Mouse (Mus musculus): ENCODE results near the gene Nf2. TPM values are rescaled to one million over a fixed set of nuclear protein-coding genes. Genes with fewer than 3 reads are reported as not detected.
"Not testable (repeated sequence)": the region's sequence is repeated elsewhere in the genome, so short reads cannot be mapped to it uniquely, and the experiment has no call there.

Gene Nf2
- polyA plus RNA-seq, 1 experiment from 2014 or later, result 53.0 TPM

DNA sequence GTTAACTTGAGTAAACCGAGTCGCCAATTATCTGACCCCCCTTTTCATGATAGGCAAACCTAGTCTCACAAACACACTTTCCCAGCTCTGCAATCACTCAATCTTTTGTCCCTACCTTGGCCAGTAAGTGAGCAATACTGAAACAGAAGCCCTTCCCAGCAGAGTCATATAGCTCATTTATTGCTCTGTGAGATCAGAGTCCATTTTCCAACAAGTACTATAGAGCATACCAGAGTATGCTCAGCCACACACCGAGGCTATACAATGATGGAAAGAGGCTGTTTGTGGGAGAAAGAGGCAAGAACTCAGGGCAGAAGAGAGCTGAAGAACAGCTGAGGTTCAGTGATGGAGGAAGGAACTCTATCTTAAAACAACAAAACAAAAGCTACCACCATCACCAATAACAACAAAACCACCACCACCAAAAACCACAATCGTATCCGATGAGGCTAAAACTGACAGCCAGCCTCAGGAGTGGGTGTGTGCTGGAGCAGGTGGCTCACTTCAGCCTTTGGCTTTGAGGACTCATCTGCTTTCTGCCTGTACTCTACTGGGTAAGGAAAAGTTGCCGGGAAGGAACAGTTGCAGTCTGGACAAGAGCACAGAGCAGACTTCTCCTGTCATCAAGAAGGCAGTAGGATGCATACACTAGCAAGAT is 25.6 kb downstream of the Nf2 start:
- WGBS, result 76% methylated on average over 6 of the region's 6 CpGs
- no peak for ATAC-seq (ENCODE audit: low FRiP score, low TSS enrichment)
- no peak overlapping the region for H3K27ac ChIP-seq (ENCODE audit: low read length)

DNA sequence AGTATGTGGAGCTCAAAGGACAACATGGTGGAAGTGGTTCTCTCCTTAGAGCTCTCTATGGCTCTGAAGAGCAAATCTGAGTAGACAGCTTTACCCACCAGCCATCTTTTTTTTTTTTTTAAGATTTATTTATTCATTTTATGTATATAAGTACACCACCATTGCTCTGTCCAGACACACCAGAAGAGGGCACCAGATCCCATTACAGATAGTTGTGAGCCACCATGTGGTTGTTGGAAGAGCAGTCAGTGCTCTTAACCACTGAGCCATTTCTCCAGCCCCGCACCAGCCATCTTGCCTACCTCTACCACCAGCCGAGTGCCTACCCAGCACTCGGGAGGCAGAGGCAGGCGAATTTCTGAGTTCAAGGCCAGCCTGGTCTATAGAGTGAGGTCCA is 26.9 kb downstream of the Nf2 start:
- not testable (repeated sequence) for H3K4me1 ChIP-seq (ENCODE audit: insufficient read depth, low read length); H3K4me2 ChIP-seq (replicated peaks; ENCODE audit: low read depth, low read length); ATAC-seq (ENCODE audit: low FRiP score, low TSS enrichment); H3K27ac ChIP-seq (ENCODE audit: low read length); H3K27me3 ChIP-seq (ENCODE audit: insufficient read depth, low read length); H3K4me3 ChIP-seq (ENCODE audit: low read length); H3K9me3 ChIP-seq (ENCODE audit: low read length); H3K9ac ChIP-seq (replicated peaks; ENCODE audit: low read length); H3K36me3 ChIP-seq (ENCODE audit: insufficient read depth, low read length)
- 98% methylated on average over 4 of the region's 4 CpGs for WGBS

More for the DNA sequence above, 25.6 kb downstream of the Nf2 start:
- Histone ChIP-seq H3K27me3 (ENCODE audit: insufficient read depth, low read length) (no peaks in the 10 kb centered on the region), H3K9me3 (ENCODE audit: low read length) (no peaks in the 10 kb centered on the region), H3K9ac (replicated peaks; ENCODE audit: low read length) (no peak overlapping the region), H3K4me2 (replicated peaks; ENCODE audit: low read depth, low read length) (no peak overlapping the region), H3K4me1 (ENCODE audit: insufficient read depth, low read length) (no peaks in the 10 kb centered on the region), H3K4me3 (ENCODE audit: low read length) (no peak overlapping the region), H3K36me3 (ENCODE audit: insufficient read depth, low read length) (peaks cover 3% of the 10 kb centered on the region; the same call in 1 of the 2 replicates)

DNA sequence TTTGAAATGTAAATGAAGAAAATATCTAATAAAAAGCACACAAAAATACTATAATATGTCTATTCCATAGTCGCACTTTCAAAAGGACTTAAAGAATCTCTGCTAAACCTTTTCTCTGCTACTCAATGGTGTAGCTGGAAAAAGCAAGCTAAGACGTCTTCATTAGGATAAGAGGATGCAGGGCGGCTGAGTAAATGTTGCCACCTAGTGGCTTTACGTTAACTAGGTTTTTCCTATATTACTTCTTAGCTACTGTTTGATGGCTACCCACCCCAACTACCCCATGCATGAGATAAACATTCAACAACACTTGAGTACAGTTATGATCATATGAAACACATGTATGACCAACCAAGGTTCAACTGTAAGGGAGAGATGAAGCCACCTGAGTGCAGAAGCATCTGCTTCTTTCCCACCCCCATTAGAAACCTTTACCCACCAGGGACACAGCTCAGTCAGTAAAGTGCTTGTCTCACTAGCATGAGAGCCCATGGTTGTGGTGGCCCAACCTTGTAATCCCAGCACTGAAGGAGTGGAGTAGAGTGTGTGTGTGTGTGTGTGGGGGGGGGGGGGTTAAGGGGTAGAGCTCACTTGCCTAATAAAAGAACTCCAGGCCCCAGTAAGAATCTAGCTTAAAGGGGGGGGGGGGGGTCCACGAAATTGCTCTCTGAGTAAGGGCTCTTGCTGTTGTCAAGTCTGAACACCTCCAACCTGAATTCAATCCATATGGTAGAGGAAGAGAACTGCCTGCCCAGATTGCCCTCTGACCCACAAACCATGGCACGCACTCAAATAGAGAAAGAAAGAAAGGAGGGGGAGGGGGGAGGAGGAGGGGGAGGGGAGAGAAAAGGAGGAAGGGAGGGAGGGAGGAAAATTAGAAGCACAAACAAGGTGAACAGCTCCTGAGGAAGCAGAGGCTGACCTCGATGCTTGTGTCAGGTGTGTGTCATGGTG is 27.6 kb downstream of the Nf2 start:
- no peak for ATAC-seq (ENCODE audit: low FRiP score, low TSS enrichment)
- H3K36me3 ChIP-seq (ENCODE audit: insufficient read depth, low read length), result peaks cover 7% of the 10 kb centered on the region; the same call in 1 of the 2 replicates
- H3K27ac ChIP-seq (ENCODE audit: low read length), result no peak overlapping the region
- H3K4me3 ChIP-seq (ENCODE audit: low read length), result no peak overlapping the region
- H3K4me2 ChIP-seq (replicated peaks; ENCODE audit: low read depth, low read length), result no peak overlapping the region
- WGBS, result 48% methylated on average over 6 of the region's 7 CpGs
- H3K9me3 ChIP-seq (ENCODE audit: low read length), result no peaks in the 10 kb centered on the region
- H3K4me1 ChIP-seq (ENCODE audit: insufficient read depth, low read length), result no peaks in the 10 kb centered on the region
- no peaks in the 10 kb centered on the region for H3K27me3 ChIP-seq (ENCODE audit: insufficient read depth, low read length)
- H3K9ac ChIP-seq (replicated peaks; ENCODE audit: low read length), result no peak overlapping the region

DNA sequence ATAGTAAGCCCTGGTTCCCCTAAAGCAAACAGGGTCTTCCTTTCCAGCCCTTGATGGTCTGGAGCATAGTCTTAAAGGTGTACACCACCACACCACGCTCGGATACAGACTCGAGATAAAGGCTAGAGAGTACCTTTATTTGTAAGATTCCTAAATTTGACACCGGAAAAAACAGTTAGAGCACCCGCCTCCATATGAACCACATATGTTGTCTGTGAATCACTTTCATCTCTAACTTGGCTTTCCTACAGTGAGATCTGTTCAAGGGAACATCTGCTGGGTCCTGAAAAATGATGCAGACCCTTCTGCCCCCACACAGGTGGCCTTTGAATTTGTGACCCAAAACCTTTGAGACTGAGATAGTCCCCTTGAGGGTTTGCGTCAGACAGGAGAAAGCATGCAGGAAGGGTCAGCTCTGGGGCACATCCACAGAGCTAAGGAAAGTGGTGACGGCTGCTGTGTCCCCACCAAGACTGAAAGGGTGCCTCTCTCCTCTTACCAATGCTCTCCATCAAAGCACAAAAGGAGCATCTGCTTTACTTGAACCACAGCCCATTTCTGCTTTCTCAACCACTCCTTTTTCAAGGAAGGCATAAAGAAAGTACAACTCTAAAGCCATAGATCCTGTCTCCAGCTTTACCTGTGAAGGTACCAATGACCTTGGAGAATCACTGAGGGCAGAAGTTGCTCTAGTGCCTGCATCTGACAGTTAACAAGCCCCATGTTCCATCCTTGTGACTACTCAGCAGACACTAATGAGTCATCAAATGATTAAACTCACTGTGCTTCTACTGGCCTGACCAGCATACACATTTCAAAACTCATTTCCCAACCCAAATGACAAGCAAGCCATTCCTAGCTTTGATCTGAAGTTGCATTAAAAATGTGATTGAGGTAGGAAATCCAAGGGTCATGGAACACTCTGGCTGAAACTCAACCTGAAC is 34.6 kb downstream of the Nf2 start:
- Histone ChIP-seq H3K4me1 (ENCODE audit: insufficient read depth, low read length) (no peaks in the 10 kb centered on the region), H3K4me3 (ENCODE audit: low read length) (no peak overlapping the region), H3K27ac (ENCODE audit: low read length) (no peak overlapping the region), H3K4me2 (replicated peaks; ENCODE audit: low read depth, low read length) (no peak overlapping the region), H3K9me3 (ENCODE audit: low read length) (no peaks in the 10 kb centered on the region), H3K36me3 (ENCODE audit: insufficient read depth, low read length) (peaks cover 11% of the 10 kb centered on the region; the same call in 1 of the 2 replicates), H3K9ac (replicated peaks; ENCODE audit: low read length) (no peak overlapping the region), H3K27me3 (ENCODE audit: insufficient read depth, low read length) (no peaks in the 10 kb centered on the region)
- 83% methylated on average over 7 of the region's 7 CpGs for WGBS
- no peak for ATAC-seq (ENCODE audit: low FRiP score, low TSS enrichment)

DNA sequence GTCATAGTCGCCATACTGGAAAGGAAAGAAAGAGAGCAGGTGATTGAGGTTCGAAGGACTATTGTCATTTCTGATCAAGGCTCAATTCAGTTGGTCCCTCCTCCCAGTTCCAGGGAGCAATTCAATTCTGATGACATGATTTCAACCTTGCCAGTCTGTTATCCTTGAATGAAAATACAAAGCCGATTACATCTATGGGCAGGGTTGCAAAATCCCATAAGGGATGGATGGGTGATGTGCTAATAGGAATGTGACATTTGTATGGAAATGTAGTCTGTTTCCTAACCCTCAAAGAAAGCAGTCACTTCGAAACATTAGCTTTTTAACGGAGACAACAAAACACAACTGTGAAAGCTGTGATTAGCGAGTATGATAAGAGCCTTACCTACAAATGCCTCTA is 41.0 kb downstream of the Nf2 start:
- Histone ChIP-seq H3K9ac (replicated peaks; ENCODE audit: low read length) (no peak overlapping the region), H3K4me1 (ENCODE audit: insufficient read depth, low read length) (no peaks in the 10 kb centered on the region), H3K36me3 (ENCODE audit: insufficient read depth, low read length) (no peaks in the 10 kb centered on the region), H3K27me3 (ENCODE audit: insufficient read depth, low read length) (no peaks in the 10 kb centered on the region), H3K4me3 (ENCODE audit: low read length) (no peak overlapping the region), H3K4me2 (replicated peaks; ENCODE audit: low read depth, low read length) (no peak overlapping the region), H3K9me3 (ENCODE audit: low read length) (no peaks in the 10 kb centered on the region), H3K27ac (ENCODE audit: low read length) (no peak overlapping the region)
- no peak for ATAC-seq (ENCODE audit: low FRiP score, low TSS enrichment)
- WGBS, result 91% methylated on average over 6 of the region's 6 CpGs

DNA sequence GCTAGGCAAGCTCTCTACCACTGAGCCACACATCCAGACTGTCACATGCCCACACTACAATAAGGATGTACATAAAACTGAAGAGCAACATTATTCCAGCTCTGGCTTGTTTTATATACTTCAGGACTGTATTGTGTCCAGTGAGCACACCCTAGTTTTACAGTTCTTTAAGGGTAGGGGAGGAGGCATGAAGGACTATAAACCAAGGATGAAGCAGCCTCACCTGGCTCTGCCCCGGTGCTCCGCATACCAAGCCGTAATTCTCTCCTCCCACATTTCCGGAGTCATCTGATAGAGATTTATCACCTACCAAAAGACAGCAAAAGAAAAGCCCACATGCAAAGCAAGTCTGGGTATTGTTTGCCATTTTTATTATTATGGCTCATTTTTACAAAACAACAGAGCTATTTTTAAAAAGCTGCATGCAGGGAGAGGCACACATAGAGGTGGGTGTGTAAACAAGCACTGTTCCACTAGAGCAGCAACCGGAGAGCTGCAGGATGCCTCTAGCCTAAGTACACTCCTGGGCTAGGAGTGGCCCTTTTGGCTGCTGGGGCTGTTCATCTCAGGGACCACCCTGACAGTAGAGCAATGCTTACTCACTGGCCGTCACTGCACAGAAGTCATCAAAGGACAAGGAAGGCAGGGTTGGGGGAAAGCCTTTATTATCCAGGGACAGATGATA is 43.2 kb downstream of the Nf2 start:
- H3K4me1 ChIP-seq (ENCODE audit: insufficient read depth, low read length), result no peaks in the 10 kb centered on the region
- no peaks in the 10 kb centered on the region for H3K9me3 ChIP-seq (ENCODE audit: low read length)
- no peak overlapping the region for H3K9ac ChIP-seq (replicated peaks; ENCODE audit: low read length)
- H3K4me2 ChIP-seq (replicated peaks; ENCODE audit: low read depth, low read length), result no peak overlapping the region
- ATAC-seq (ENCODE audit: low FRiP score, low TSS enrichment), result no peak
- no peak overlapping the region for H3K27ac ChIP-seq (ENCODE audit: low read length)
- H3K36me3 ChIP-seq (ENCODE audit: insufficient read depth, low read length), result peaks cover 11% of the 10 kb centered on the region; the same call in 1 of the 2 replicates
- H3K4me3 ChIP-seq (ENCODE audit: low read length), result no peak overlapping the region
- WGBS, result 24% methylated on average over 6 of the region's 6 CpGs
- no peaks in the 10 kb centered on the region for H3K27me3 ChIP-seq (ENCODE audit: insufficient read depth, low read length)

DNA sequence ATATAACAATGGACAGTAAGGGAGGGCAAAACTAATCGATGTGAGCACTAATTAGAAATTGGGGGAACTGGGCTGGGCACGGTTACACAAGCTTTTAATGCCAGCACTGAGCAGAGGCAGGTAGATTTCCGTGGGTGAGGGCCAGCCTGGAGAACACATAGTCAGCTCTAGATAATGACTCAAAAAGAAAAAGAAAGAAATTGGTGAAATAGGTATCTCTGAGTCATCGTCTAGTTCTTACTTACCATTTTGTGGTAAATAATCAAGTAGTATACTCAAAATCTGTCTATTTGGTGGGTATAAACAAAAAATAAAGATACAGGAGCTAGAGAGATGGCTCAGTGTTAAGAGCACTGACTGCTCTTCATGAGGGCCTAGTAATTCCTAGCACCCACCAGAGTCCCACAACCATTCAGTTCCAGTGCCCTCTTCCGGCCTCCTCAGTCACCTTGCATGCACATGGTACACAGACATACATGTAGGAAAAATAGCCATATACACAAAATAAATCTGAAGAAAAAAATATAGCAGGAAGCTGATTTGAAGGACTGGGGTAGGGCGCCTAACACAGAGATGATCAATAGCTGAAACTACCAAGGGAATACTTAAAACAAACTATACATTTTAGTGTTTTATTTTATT is 44.3 kb downstream of the Nf2 start:
- Histone ChIP-seq H3K4me3 (ENCODE audit: low read length) (no peak overlapping the region), H3K4me1 (ENCODE audit: insufficient read depth, low read length) (no peaks in the 10 kb centered on the region), H3K27me3 (ENCODE audit: insufficient read depth, low read length) (no peaks in the 10 kb centered on the region), H3K36me3 (ENCODE audit: insufficient read depth, low read length) (peaks cover 11% of the 10 kb centered on the region; the same call in 1 of the 2 replicates), H3K27ac (ENCODE audit: low read length) (no peak overlapping the region), H3K9me3 (ENCODE audit: low read length) (no peaks in the 10 kb centered on the region), H3K4me2 (replicated peaks; ENCODE audit: low read depth, low read length) (no peak overlapping the region), H3K9ac (replicated peaks; ENCODE audit: low read length) (no peak overlapping the region)
- WGBS, result 91% methylated on average over 6 of the region's 6 CpGs
- no peak for ATAC-seq (ENCODE audit: low FRiP score, low TSS enrichment)

DNA sequence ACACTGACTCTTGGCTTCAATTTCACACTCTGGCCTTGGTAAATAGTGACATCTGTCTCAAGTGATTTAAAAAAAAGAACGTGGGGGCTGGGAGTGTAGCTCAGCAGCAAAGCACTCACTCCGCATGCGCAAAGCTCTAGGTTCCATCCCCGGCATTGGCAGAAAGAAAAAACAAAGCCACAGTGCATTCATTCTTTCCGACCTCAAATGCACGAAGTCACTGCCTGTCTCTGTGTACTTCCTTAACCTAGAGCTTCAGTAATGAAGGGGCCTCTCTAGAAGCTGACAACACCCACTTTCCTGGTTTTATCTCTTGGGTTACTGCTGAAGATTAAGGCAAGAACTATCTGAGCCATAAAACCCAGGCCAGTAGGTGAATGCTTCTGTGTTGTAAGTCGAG is 45.4 kb downstream of the Nf2 start:
- H3K9ac ChIP-seq (replicated peaks; ENCODE audit: low read length), result no peak overlapping the region
- no peaks in the 10 kb centered on the region for H3K27me3 ChIP-seq (ENCODE audit: insufficient read depth, low read length)
- peaks cover 15% of the 10 kb centered on the region; the same call in 1 of the 2 replicates for H3K36me3 ChIP-seq (ENCODE audit: insufficient read depth, low read length)
- H3K4me1 ChIP-seq (ENCODE audit: insufficient read depth, low read length), result no peaks in the 10 kb centered on the region
- no peaks in the 10 kb centered on the region for H3K9me3 ChIP-seq (ENCODE audit: low read length)
- no peak overlapping the region for H3K4me3 ChIP-seq (ENCODE audit: low read length)
- H3K4me2 ChIP-seq (replicated peaks; ENCODE audit: low read depth, low read length), result no peak overlapping the region
- H3K27ac ChIP-seq (ENCODE audit: low read length), result no peak overlapping the region
- ATAC-seq (ENCODE audit: low FRiP score, low TSS enrichment), result no peak
- 29% methylated on average over 7 of the region's 7 CpGs for WGBS

DNA sequence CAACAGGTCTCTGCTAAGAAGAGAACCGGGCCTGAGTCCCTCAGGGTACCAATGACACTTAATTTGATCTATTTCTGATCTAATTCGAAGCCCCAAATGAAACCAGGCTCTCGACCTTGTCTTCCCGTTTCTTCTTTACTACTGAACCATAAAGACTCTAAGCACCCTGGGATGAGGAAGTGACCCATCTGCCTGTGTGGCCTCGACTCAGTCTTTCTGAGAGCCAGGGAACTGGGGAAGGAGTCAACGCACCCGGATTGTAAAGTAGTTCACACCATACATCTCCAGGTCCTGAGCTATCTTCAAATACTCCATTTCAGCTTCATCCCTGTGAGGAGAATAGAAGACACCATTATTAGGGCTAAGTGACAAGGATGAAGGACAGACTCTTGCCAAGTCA is 45.9 kb downstream of the Nf2 start:
- H3K27ac ChIP-seq (ENCODE audit: low read length), result no peak overlapping the region
- H3K27me3 ChIP-seq (ENCODE audit: insufficient read depth, low read length), result no peaks in the 10 kb centered on the region

More for the DNA sequence above, 45.9 kb downstream of the Nf2 start:
- no peak overlapping the region for H3K4me3 ChIP-seq (ENCODE audit: low read length)
- H3K36me3 ChIP-seq (ENCODE audit: insufficient read depth, low read length), result peaks cover 15% of the 10 kb centered on the region; the same call in 1 of the 2 replicates
- H3K9me3 ChIP-seq (ENCODE audit: low read length), result no peaks in the 10 kb centered on the region
- H3K9ac ChIP-seq (replicated peaks; ENCODE audit: low read length), result no peak overlapping the region
- H3K4me2 ChIP-seq (replicated peaks; ENCODE audit: low read depth, low read length), result no peak overlapping the region
- no peak for ATAC-seq (ENCODE audit: low FRiP score, low TSS enrichment)
- H3K4me1 ChIP-seq (ENCODE audit: insufficient read depth, low read length), result no peaks in the 10 kb centered on the region
- 40% methylated on average over 7 of the region's 7 CpGs for WGBS

All from kidney, embryonic 16.5 days (tissue).